Mouse (Mus musculus) cerebellum, adult 2 months (tissue): ENCODE results near the gene Rae1. TPM values are rescaled to one million over a fixed set of nuclear protein-coding genes. Genes with fewer than 3 reads are reported as not detected.

Experiments used
- DNase-seq, 2 experiments: peaks; one replicate each; pipeline ENCODE4 v3.0.0; 2021
- H3K27ac ChIP-seq: fragments of 200-500 bp; 2 replicates; pipeline ENCODE4 v1.5.1; 2012; ENCODE audit warnings: low read length, control low read depth, inconsistent platforms; ENCODE audit not compliant: insufficient read depth
- H3K27me3 ChIP-seq: fragments of 200-500 bp; 2 replicates; pipeline ENCODE4 v1.6.1; 2012; ENCODE audit warnings: inconsistent platforms, mild to moderate bottlenecking, low read length, moderate library complexity; ENCODE audit not compliant: control insufficient read depth, insufficient read depth
- H3K4me1 ChIP-seq: fragments of 200-500 bp; 2 replicates; pipeline ENCODE4 v1.6.1; 2011; ENCODE audit warnings: low read length; ENCODE audit not compliant: control insufficient read depth, insufficient read depth
- H3K4me3 ChIP-seq: fragments of 200-500 bp; replicated peaks from 2 replicates; pipeline ENCODE3; 2011; ENCODE audit warnings: mild to moderate bottlenecking, low read depth, low read length, control low read depth; ENCODE audit not compliant: insufficient read depth
- CTCF ChIP-seq: fragments of 200-500 bp; IDR thresholded peaks from 2 replicates; pipeline ENCODE4 v1.5.1; 2011; ENCODE audit warnings: low read depth, mild to moderate bottlenecking, control low read depth, low read length, moderate library complexity, borderline replicate concordance; ENCODE audit not compliant: insufficient read depth
- POLR2A ChIP-seq: fragments of 200-500 bp; IDR thresholded peaks from 2 replicates; pipeline ENCODE4 v1.6.1; 2011; ENCODE audit warnings: low read length, control low read depth, borderline replicate concordance; ENCODE audit not compliant: insufficient read depth
- WGBS: fragments of 180-500 bp; shearing (Covaris S2); methylation state at CpG from one replicate; pipeline ENCODE4 v1.1.7; 2018; 5-methylcytosine and 5-hydroxymethylcytosine counted together
- polyA plus RNA-seq: library from polyadenylated mRNA; depleted of rRNA; stranded (reverse); fragments of >200 nt; gene quantifications from 2 replicates; pipeline ENCODE4 v1.2.3, GENCODE M21; 2012; rRNA removed

Gene Rae1
- polyA plus RNA-seq, 1 experiment = 69.1 TPM

GRCm38 (mm10) chr2:173060450-173060849, 60.5 kb downstream of the Rae1 start:
- TF ChIP-seq CTCF = no peak
- TF ChIP-seq POLR2A = no peak
- Histone ChIP-seq H3K4me3 (no peak overlapping the region), H3K27ac (no peak overlapping the region), H3K27me3 (no peaks in the 10 kb centered on the region), H3K4me1 (no peaks in the 10 kb centered on the region)
- no peak for DNase-seq
- WGBS = 57% methylated on average over 9 of the region's 9 CpGs

DNA sequence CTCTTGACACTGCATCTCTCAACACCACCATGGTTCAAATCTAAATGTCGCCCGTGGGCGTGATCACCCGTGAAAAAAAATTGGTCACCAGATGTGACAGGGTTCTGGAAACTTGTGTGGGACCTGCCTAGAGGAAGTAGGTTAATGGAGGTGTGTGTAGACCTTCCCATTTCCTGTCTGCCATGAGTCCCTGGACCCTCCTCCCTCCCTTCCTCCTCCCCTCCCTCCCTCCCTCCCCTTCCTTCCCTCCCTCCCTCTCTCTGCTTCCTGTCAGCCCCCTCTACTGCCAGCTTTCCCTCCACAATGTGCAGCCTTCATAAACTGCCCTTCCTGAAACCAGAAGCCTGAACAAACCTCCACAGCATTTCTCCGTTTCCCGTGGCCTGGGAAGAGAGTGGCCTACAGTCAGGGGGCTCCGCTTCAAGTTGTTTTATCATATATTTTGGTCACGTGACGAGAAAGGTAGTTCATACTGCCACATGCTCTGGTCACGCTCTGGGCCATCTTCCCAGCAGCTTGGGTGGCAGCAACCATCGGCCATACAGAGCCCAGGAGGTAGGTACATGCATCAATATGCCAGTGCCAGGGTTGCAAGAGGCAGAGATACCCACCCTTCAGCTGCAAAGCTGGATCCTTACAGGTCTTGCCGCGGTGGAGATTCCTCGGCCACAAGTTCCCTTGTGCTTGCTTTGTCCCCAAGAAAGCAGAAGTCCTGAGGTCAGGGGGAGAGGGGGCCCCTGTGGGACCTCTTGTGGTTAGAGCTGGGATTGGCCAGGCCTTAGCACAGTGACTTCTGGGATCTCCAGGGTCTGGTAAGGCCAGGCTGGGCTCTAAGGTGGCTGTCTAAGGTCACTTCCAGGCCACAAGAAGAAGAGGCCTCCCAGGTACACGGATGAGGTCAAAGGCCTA, 61.8 kb downstream of the Rae1 start:
- H3K4me3 ChIP-seq = no peak overlapping the region
- no peak for DNase-seq
- 72% methylated on average over 15 of the region's 15 CpGs for WGBS
- TF ChIP-seq CTCF = no peak
- TF ChIP-seq POLR2A = no peak
- H3K27me3 ChIP-seq = no peaks in the 10 kb centered on the region
- no peaks in the 10 kb centered on the region for H3K4me1 ChIP-seq
- H3K27ac ChIP-seq = no peak overlapping the region

GRCm38 (mm10) chr2:173063219-173063618, 63.3 kb downstream of the Rae1 start:
- no peak for DNase-seq
- 55% methylated on average over 1 of the region's 1 CpGs for WGBS
- H3K4me3 ChIP-seq = no peak overlapping the region
- no peaks in the 10 kb centered on the region for H3K27me3 ChIP-seq
- TF ChIP-seq CTCF = no peak
- TF ChIP-seq POLR2A = no peak
- H3K4me1 ChIP-seq = no peaks in the 10 kb centered on the region
- no peak overlapping the region for H3K27ac ChIP-seq

DNA sequence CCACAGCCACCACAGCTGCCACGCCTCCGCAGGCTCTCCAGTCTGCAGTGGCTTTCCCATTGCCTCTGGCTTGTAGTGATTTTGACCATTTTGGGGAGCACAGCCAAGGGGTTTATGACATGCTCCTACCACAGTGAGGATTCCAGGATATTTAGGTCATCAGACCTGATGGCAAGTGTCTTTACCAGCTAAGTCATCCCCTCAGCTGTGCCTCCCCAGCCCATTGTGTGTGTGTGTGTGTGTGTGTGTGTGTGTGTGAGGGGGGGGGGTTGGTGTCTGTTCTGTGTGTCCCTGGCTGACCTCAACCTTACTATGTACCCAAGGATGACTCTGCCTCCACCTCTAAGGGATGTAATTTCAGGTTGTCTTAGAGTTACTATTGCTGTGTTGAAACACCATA, 64.9 kb downstream of the Rae1 start:
- 91% methylated on average over 2 of the region's 2 CpGs for WGBS
- H3K27me3 ChIP-seq = no peaks in the 10 kb centered on the region
- no peaks in the 10 kb centered on the region for H3K4me1 ChIP-seq
- H3K4me3 ChIP-seq = no peak overlapping the region
- no peak for DNase-seq
- TF ChIP-seq CTCF (no peak), POLR2A (no peak)
- no peak overlapping the region for H3K27ac ChIP-seq

Other genes starting within 250 kb of the Rae1 start
- 3.9 and 6.0 TPM in 2 replicates for gene Bmp7, start 59.8 kb upstream of the Rae1 start, polyA plus RNA-seq
- 0.21 and 0.27 TPM in 2 replicates for gene Spo11, start 22.4 kb upstream of the Rae1 start, polyA plus RNA-seq
- 9.0 and 10.1 TPM in 2 replicates for gene Rbm38, start 20.4 kb downstream of the Rae1 start, polyA plus RNA-seq
- gene Ctcfl, start 119.4 kb downstream of the Rae1 start, polyA plus RNA-seq = not detected in 2 replicates
- gene Pck1, start 152.9 kb downstream of the Rae1 start, polyA plus RNA-seq = not detected in 2 replicates
- 0.25 and 0.74 TPM in 2 replicates for gene Zbp1, start 218.8 kb downstream of the Rae1 start, polyA plus RNA-seq